Mouse (Mus musculus): ENCODE data around the gene Atp11a. TPM values are rescaled to one million over a fixed set of nuclear protein-coding genes. Genes with fewer than 3 reads are reported as not detected.

Gene Atp11a
- total and polyA plus RNA-seq, 3 experiments = 0.12 to 0.27 (median 0.21) TPM

DNA sequence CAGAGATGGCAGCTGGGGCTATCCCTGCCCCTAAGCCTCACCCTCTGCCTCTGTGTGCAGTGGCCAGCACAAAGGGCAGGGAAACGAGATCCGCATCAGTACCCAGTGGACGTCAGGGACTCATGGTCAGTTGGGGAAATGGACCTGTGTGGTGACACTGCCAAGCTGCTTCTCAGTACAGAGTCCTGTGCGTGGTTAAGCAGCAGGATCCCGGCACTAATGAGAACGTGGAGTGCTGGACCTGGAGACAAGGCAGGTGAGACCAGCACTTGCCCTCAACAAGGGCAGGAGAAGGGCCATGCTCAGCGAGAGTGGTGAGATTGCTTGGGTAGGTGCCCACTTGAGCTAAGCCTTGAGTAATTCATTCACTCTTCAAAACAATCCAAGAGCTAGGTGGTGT lies 7.7 kb upstream of the Atp11a start:
- Histone ChIP-seq H3K4me3 (replicated peaks in 1 of 3; ENCODE audit: low read depth in 2 of 3, low read length in 2 of 3, poor library complexity in 1 of 3) (no peak overlapping the region), H3K27me3 (replicated peaks) (peaks cover 73% of the 10 kb centered on the region), H3K9me3 (replicated peaks; ENCODE audit: low read length) (peaks cover 13% of the 10 kb centered on the region), H3K36me3 (replicated peaks in 1 of 2; ENCODE audit: control insufficient read depth in 1 of 2, insufficient read depth in 1 of 2, low read length in 1 of 2) (no peaks in the 10 kb centered on the region), H3K79me2 (replicated peaks; ENCODE audit: control insufficient read depth, extremely low read depth, insufficient read depth, poor library complexity, severe bottlenecking) (no peaks in the 10 kb centered on the region), H3K4me1 (ENCODE audit: control insufficient read depth in 1 of 2, insufficient read depth in 2 of 2) (no peaks in the 10 kb centered on the region), H3K27ac (ENCODE audit: insufficient read depth, low read depth) (no peak overlapping the region), H3K9ac (ENCODE audit: insufficient read depth, low read depth) (no peak overlapping the region), H3K4me2 (ENCODE audit: insufficient read depth, low read depth, poor library complexity, severe bottlenecking) (no peak overlapping the region)
- TF ChIP-seq TCF12 (IDR thresholded peaks at IDR 0.05; ENCODE audit: low read depth, low read length) (no peak), ZKSCAN1 (IDR thresholded peaks at IDR 0.05; ENCODE audit: borderline replicate concordance, low read depth, low read length) (no peak), KAT2A (IDR thresholded peaks at IDR 0.05; ENCODE audit: insufficient replicate concordance, low read length) (no peak), MAFK (IDR thresholded peaks at IDR 0.05; ENCODE audit: insufficient replicate concordance, low read length) (no peak), SMC3 (IDR thresholded peaks at IDR 0.05; ENCODE audit: low read depth, low read length) (no peak), JUND (conservative IDR thresholded peaks at IDR 0.05; ENCODE audit: low read depth, low read length) (no peak), ETS1 (conservative IDR thresholded peaks at IDR 0.05; ENCODE audit: low read depth, low read length) (no peak), ELF1 (IDR thresholded peaks at IDR 0.05; ENCODE audit: low read depth, low read length) (no peak), CTCF (conservative IDR thresholded peaks at IDR 0.05 in 1 of 2, IDR thresholded peaks at IDR 0.05 in 1 of 2; ENCODE audit: low read depth in 2 of 2, low read length in 2 of 2) (no peak), EP300 (IDR thresholded peaks at IDR 0.05; ENCODE audit: low read length) (no peak), E2F4 (IDR thresholded peaks at IDR 0.05; ENCODE audit: insufficient replicate concordance, low read depth, low read length) (no peak), IRF4 (IDR thresholded peaks at IDR 0.05; ENCODE audit: low read depth, low read length) (no peak), CHD1 (IDR thresholded peaks at IDR 0.05; ENCODE audit: low read depth, low read length) (no peak), MAX (IDR thresholded peaks at IDR 0.05; ENCODE audit: low read length) (no peak), GABPA (IDR thresholded peaks at IDR 0.05; ENCODE audit: insufficient replicate concordance, low read depth, low read length) (no peak), MAZ (IDR thresholded peaks at IDR 0.05; ENCODE audit: low read depth, low read length) (no peak), RCOR1 (conservative IDR thresholded peaks at IDR 0.05; ENCODE audit: low read depth, low read length) (no peak), USF2 (conservative IDR thresholded peaks at IDR 0.05; ENCODE audit: low read depth, low read length) (no peak), JUN (IDR thresholded peaks at IDR 0.05; ENCODE audit: insufficient read depth, low read depth, low read length) (no peak)
- in situ Hi-C loops (cut with MboI; ENCODE audit: low pct_ligation_motif_present, low pct_unique_long_range_greater_than_20kb, low sequenced_read_pairs) (no loop called here), dilution Hi-C loops (cut with MboI; ENCODE audit: extremely low pct_ligation_motif_present, extremely low pct_unique_long_range_greater_than_20kb, low sequenced_read_pairs) (no loop called here)
- DNase-seq (ENCODE audit: extremely low read depth) = no peak

DNA sequence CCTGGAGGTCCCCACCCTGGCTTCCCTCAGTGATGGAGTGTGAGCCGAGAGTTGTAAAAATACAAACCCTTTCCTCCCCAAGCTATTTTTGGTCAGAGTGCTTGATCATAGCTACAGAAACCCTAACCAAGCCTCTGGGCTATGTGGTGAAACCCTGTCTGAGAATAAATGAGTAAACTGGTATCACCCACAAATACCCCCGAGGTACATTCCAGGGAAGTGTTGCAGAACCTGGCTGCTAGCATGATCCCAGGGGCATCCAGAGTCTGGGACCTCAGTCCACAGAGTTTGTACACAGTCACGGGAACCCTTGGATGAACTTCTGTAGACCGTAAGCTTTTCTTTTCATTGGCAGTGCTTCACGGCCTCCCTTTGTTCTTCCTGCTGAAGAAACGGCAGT lies 3.8 kb upstream of the Atp11a start:
- no peak for DNase-seq (ENCODE audit: extremely low read depth)
- peaks cover 72% of the 10 kb centered on the region for H3K27me3 ChIP-seq (replicated peaks)
- H3K27ac ChIP-seq (ENCODE audit: insufficient read depth, low read depth) = no peak overlapping the region
- H3K9ac ChIP-seq (ENCODE audit: insufficient read depth, low read depth) = no peak overlapping the region
- peaks cover 3% of the 10 kb centered on the region for H3K9me3 ChIP-seq (replicated peaks; ENCODE audit: low read length)
- in situ Hi-C loops (cut with MboI; ENCODE audit: low pct_ligation_motif_present, low pct_unique_long_range_greater_than_20kb, low sequenced_read_pairs) (no loop called here), dilution Hi-C loops (cut with MboI; ENCODE audit: extremely low pct_ligation_motif_present, extremely low pct_unique_long_range_greater_than_20kb, low sequenced_read_pairs) (no loop called here)
- H3K36me3 ChIP-seq (replicated peaks in 1 of 2; ENCODE audit: control insufficient read depth in 1 of 2, insufficient read depth in 1 of 2, low read length in 1 of 2) = no peaks in the 10 kb centered on the region
- H3K4me1 ChIP-seq (ENCODE audit: control insufficient read depth in 1 of 2, insufficient read depth in 2 of 2) = no peaks in the 10 kb centered on the region
- no peaks in the 10 kb centered on the region for H3K79me2 ChIP-seq (replicated peaks; ENCODE audit: control insufficient read depth, extremely low read depth, insufficient read depth, poor library complexity, severe bottlenecking)
- H3K4me3 ChIP-seq (replicated peaks in 1 of 3; ENCODE audit: low read depth in 2 of 3, low read length in 2 of 3, poor library complexity in 1 of 3) = no peak overlapping the region
- no peak for TF ChIP-seq KAT2A (IDR thresholded peaks at IDR 0.05; ENCODE audit: insufficient replicate concordance, low read length)
- TF ChIP-seq JUN (IDR thresholded peaks at IDR 0.05; ENCODE audit: insufficient read depth, low read depth, low read length) = no peak
- no peak for TF ChIP-seq E2F4 (IDR thresholded peaks at IDR 0.05; ENCODE audit: insufficient replicate concordance, low read depth, low read length)
- no peak for TF ChIP-seq BHLHE40 (IDR thresholded peaks at IDR 0.05; ENCODE audit: low read depth, low read length)
- TF ChIP-seq MAFK (IDR thresholded peaks at IDR 0.05; ENCODE audit: insufficient replicate concordance, low read length) = no peak
- no peak for TF ChIP-seq USF2 (conservative IDR thresholded peaks at IDR 0.05; ENCODE audit: low read depth, low read length)
- TF ChIP-seq RAD21 (IDR thresholded peaks at IDR 0.05; ENCODE audit: low read depth, low read length) = no peak
- no peak for TF ChIP-seq HCFC1 (IDR thresholded peaks at IDR 0.05; ENCODE audit: low read depth, low read length)
- TF ChIP-seq CTCF (conservative IDR thresholded peaks at IDR 0.05 in 1 of 2, IDR thresholded peaks at IDR 0.05 in 1 of 2; ENCODE audit: low read depth in 2 of 2, low read length in 2 of 2) = no peak
- TF ChIP-seq RCOR1 (conservative IDR thresholded peaks at IDR 0.05; ENCODE audit: low read depth, low read length) = no peak
- no peak for TF ChIP-seq MXI1 (IDR thresholded peaks at IDR 0.05; ENCODE audit: low read depth, low read length)
- no peak for TF ChIP-seq ZKSCAN1 (IDR thresholded peaks at IDR 0.05; ENCODE audit: borderline replicate concordance, low read depth, low read length)
- no peak for TF ChIP-seq CHD1 (IDR thresholded peaks at IDR 0.05; ENCODE audit: low read depth, low read length)
- no peak for TF ChIP-seq MYC (IDR thresholded peaks at IDR 0.05; ENCODE audit: low read depth, low read length)
- no peak for TF ChIP-seq CHD2 (IDR thresholded peaks at IDR 0.05; ENCODE audit: low read length)
- TF ChIP-seq POLR2AphosphoS2 (IDR thresholded peaks at IDR 0.05; ENCODE audit: low read depth, low read length) = no peak
- TF ChIP-seq ETS1 (conservative IDR thresholded peaks at IDR 0.05; ENCODE audit: low read depth, low read length) = no peak
- TF ChIP-seq ZMIZ1 (IDR thresholded peaks at IDR 0.05; ENCODE audit: low read depth, low read length) = no peak
- H3K4me2 ChIP-seq (ENCODE audit: insufficient read depth, low read depth, poor library complexity, severe bottlenecking) = no peak overlapping the region
